Mouse (Mus musculus) kidney, postnatal 0 days (tissue): ENCODE measurements at regions not wholly inside any gene's neighbourhood (a gene's known extent, or its start where the extent isn't known, plus 50 kb on each side); places are given as distances from the start of the nearest gene placed in this dataset.

Source experiments
- ATAC-seq: fragments of 200-750 bp; cut with Nextera tagmentation; replicated peaks from 2 replicates; pipeline ENCODE4 v1.8.0; 2017; ENCODE audit warnings: low read depth, moderate number of reproducible peaks, moderate TSS enrichment, moderate library complexity; ENCODE audit not compliant: low FRiP score
- DNase-seq: peaks from one replicate; pipeline ENCODE4 v3.0.0-alpha.2; 2016; ENCODE audit warnings: low spot score
- H3K27ac ChIP-seq: fragments of 300-500 bp; sonication (generic); 2 replicates; pipeline ENCODE4 v1.5.1; 2014; ENCODE audit warnings: mild to moderate bottlenecking
- H3K27me3 ChIP-seq: fragments of 300-500 bp; sonication (generic); 2 replicates; pipeline ENCODE4 v1.6.1; 2014; ENCODE audit warnings: low read length, mixed read lengths; ENCODE audit not compliant: insufficient read depth
- H3K36me3 ChIP-seq: fragments of 300-500 bp; sonication (generic); 2 replicates; pipeline ENCODE4 v1.6.1; 2014; ENCODE audit warnings: low read length, mixed read lengths; ENCODE audit not compliant: insufficient read depth
- H3K4me1 ChIP-seq: fragments of 300-500 bp; sonication (generic); replicated peaks from 2 replicates; pipeline ENCODE4 v1.6.1; 2014; ENCODE audit warnings: antibody characterized with exemption, low read length, mixed read lengths; ENCODE audit not compliant: insufficient read depth
- H3K4me2 ChIP-seq: fragments of 300-500 bp; sonication (generic); 2 replicates; pipeline ENCODE4 v1.6.1; 2014; ENCODE audit warnings: mild to moderate bottlenecking, low read length, moderate library complexity, mixed read lengths
- H3K4me3 ChIP-seq: fragments of 300-500 bp; sonication (generic); replicated peaks from 2 replicates; pipeline ENCODE4 v1.5.1; 2014; ENCODE audit warnings: low read depth, low read length
- H3K9ac ChIP-seq: fragments of 300-500 bp; sonication (generic); 2 replicates; pipeline ENCODE4 v1.6.1; 2014; ENCODE audit warnings: low read depth, low read length
- H3K9me3 ChIP-seq: fragments of 300-500 bp; sonication (generic); replicated peaks from 2 replicates; pipeline ENCODE4 v1.6.1; 2016; ENCODE audit warnings: low read length, inconsistent platforms, mixed read lengths
- CTCF ChIP-seq: IDR thresholded peaks from 2 replicates; pipeline ENCODE4 v1.5.1; 2016; ENCODE audit warnings: antibody characterized with exemption, low read depth, mild to moderate bottlenecking, moderate library complexity
- WGBS: fragments of 180-500 bp; shearing (Covaris S2); extraction: QIAGEN DNeasy Blood & Tissue Kit; methylation state at CpG from one replicate; pipeline ENCODE4 v1.1.7; 2014; 5-methylcytosine and 5-hydroxymethylcytosine counted together

DNA sequence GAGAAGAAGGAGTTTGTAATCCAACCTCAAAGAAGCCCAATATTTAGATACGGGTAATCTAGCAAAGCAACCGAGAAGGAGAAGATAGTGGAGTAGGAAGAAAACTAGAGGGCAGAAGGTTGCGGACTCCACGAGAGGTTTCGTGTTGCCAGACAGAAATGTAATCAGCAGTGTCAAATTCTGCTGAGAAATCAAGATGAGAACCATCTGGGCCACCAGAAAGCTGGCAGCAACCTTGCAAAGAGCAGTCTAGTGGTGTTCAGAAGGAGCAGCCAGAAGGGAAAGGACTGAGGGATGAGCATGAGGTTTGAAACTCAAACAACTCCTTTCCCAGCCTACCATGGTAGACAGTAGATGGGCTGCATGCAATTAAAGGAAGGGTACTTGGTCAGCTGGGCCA, 134.3 kb downstream of the Rpl10-ps3 start:
- Histone ChIP-seq H3K36me3 (no peaks in the 10 kb centered on the region), H3K4me2 (no peak overlapping the region), H3K9ac (no peak overlapping the region), H3K9me3 (no peaks in the 10 kb centered on the region), H3K27ac (no peak overlapping the region), H3K27me3 (no peaks in the 10 kb centered on the region), H3K4me3 (no peak overlapping the region), H3K4me1 (no peaks in the 10 kb centered on the region)
- no peak for TF ChIP-seq CTCF
- WGBS: 53% methylated on average over 5 of the region's 5 CpGs
- DNase-seq (no peak), ATAC-seq (no peak)

DNA sequence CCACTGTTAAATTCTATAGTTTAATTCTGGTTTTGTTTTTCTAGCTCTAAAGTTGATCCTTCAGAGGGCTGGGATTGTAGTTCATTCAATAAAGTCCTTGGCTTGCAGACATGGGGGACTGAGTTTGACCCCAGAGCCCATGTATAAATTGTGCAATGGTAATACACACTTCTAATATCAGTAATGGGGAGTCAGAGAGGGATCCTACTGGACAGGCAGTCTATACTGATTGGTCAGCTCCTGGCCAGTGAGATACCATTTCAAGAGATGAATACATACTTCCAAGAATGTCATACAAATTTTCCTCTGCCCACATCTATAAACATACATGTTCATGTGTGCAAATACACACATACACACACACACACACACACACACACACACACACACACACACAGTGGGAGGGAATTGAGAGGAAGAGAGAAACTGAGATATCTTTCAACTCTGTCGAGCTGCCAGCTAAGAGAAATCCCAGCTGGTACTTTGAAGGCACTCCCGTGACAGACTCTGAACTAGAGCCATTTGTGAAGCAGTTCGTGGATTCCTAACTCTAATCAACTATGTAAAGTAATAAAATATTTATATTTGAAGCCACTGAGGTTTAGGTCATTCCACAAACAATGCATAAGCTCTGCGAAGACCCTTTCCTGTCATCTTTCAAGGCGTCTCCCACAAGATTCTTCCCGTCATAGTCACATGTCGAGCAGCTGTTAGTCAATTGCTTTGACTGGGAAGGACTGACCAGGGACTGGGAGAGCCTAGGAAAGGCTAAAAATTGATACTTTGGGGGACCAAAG, 145.1 kb downstream of the Rpl10-ps3 start:
- H3K4me2 ChIP-seq: no peak overlapping the region
- peak overlapping the region; percentile 11; the same call in 1 of the 2 replicates for H3K27ac ChIP-seq
- H3K4me1 ChIP-seq: 0 out of 2 replicates have a peak, but pooled peaks cover 4% of the 10 kb centered on the region
- WGBS: 32% methylated on average over 7 of the region's 7 CpGs
- no peak overlapping the region for H3K4me3 ChIP-seq
- TF ChIP-seq CTCF: no peak
- DNase-seq (peak; percentile 81), ATAC-seq (no peak)
- no peaks in the 10 kb centered on the region for H3K9me3 ChIP-seq
- no peaks in the 10 kb centered on the region for H3K36me3 ChIP-seq
- no peaks in the 10 kb centered on the region for H3K27me3 ChIP-seq
- no peak overlapping the region for H3K9ac ChIP-seq

DNA sequence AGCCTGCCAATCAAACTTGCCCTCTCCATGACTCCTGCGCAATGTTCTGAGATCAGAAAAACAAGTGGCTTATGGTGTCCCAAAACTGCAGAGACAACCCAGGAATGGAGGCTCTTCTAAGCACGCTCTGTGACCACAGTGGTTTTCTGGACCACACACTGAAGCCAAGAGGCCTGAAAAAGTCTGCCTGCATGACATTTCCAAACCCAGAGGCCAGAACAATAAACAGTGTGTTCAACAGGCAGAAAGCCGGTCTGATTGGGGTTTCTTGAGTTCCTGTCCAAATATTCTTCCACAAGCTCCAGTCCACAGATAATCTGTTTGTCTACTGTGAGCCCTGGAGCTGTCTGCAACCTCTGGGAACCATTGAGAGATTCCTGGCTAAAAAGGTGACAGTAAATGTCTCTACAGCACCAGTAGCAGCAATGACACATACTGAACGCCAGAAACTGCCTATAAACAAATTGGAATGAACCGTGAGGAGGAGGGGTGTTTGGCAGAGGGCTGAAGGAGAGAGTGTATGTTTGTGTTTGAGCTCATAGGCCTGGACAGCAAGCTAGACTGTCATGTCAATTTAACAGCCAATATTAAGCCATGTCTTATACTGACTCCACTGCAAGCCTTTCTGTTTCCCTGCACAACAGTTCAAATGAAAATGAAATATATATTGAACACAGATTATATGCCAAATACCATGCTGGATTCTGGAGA, 152.2 kb downstream of the Rpl10-ps3 start:
- 42% methylated on average over 5 of the region's 5 CpGs for WGBS
- no peak for TF ChIP-seq CTCF

DNA sequence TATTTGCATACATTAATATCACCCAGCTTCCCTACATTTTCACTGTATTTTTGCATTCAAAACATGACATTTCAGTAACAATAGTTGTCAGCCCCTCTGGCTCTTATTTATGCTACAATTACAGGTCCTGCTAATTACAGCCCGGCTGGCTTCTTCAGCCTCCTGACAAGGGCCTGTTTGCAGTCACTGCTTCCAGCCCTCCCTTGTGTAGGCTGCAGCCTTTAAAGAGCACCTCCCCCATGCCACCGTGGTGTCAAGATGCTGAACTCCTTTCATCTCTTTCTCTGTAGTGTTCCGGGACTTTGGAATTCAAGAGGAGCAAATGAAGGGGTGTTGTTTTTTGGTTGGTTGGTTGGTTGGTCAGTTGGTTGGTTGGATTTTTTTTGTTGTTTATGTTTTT, 153.6 kb downstream of the Rpl10-ps3 start:
- Histone ChIP-seq H3K36me3 (no peaks in the 10 kb centered on the region), H3K9ac (no peak overlapping the region), H3K9me3 (no peaks in the 10 kb centered on the region), H3K4me3 (no peak overlapping the region), H3K4me1 (no peaks in the 10 kb centered on the region), H3K27me3 (no peaks in the 10 kb centered on the region), H3K27ac (no peak overlapping the region), H3K4me2 (no peak overlapping the region)
- 14% methylated on average over 3 of the region's 3 CpGs for WGBS
- DNase-seq: peak; percentile 71
- TF ChIP-seq CTCF: no peak
- 0 out of 2 replicates have a peak, but pooled peaks have one; percentile 40 for ATAC-seq

More for the DNA sequence above, 152.2 kb downstream of the Rpl10-ps3 start:
- Histone ChIP-seq H3K4me3 (no peak overlapping the region), H3K9me3 (no peaks in the 10 kb centered on the region), H3K27ac (peak overlapping the region; percentile 61), H3K9ac (no peak overlapping the region), H3K27me3 (no peaks in the 10 kb centered on the region), H3K4me1 (no peaks in the 10 kb centered on the region), H3K4me2 (no peak overlapping the region), H3K36me3 (no peaks in the 10 kb centered on the region)
- DNase-seq (peak; percentile 45), ATAC-seq (no peak)

DNA sequence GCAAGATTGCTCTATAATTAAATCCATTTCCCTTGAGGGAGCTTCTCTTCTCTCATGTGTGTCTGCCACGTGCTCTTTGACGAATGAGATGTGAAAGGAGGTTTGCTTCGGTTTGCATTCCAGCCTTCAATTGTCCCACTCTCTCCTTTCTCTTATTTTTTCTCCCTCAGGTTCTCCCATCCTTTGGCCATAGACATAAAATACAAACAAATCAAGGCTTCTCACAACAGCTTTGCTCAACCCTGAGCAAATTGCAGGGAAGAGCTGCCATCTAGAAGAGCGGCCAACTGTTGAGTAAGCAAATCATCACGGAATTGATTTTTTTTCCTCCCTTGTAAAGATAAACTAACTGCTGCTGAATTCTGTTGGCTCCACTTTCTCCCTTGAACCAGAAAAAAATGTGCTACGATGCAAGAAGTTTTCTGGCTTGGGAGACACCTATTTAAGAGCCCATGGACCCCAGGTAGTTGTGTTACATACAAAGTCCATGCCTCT, 156.1 kb downstream of the Rpl10-ps3 start:
- 39% methylated on average over 6 of the region's 6 CpGs for WGBS
- ATAC-seq (no peak), DNase-seq (no peak)
- no peaks in the 10 kb centered on the region for H3K27me3 ChIP-seq
- no peak overlapping the region for H3K4me3 ChIP-seq
- H3K4me1 ChIP-seq: no peaks in the 10 kb centered on the region
- no peak overlapping the region for H3K27ac ChIP-seq
- H3K36me3 ChIP-seq: no peaks in the 10 kb centered on the region
- H3K4me2 ChIP-seq: no peak overlapping the region
- no peaks in the 10 kb centered on the region for H3K9me3 ChIP-seq
- no peak overlapping the region for H3K9ac ChIP-seq
- TF ChIP-seq CTCF: no peak

DNA sequence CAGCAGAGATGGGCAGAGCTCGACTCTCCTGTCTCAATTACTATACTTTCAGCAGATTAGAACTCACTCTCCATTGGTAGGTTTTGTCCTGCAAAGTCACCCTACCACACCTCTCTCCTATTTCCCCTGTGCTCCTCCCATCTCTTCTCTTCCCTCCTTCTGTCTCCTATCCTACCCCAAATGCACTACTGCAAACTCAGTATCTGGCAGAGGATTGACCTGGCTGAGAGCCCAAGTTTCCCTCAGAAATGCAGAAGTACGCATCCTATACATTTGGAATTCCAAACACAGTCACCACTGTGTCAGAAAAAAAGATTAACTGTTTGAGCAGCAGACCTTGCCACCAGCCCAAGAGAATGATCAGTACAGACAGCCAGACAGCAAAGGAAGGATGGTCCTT, 163.4 kb downstream of the Rpl10-ps3 start:
- 68% methylated on average over 2 of the region's 2 CpGs for WGBS
- H3K9ac ChIP-seq: no peak overlapping the region
- no peak overlapping the region for H3K4me3 ChIP-seq
- H3K4me1 ChIP-seq: no peaks in the 10 kb centered on the region
- no peak overlapping the region for H3K27ac ChIP-seq
- DNase-seq (no peak), ATAC-seq (no peak)
- no peak for TF ChIP-seq CTCF
- no peaks in the 10 kb centered on the region for H3K36me3 ChIP-seq
- H3K9me3 ChIP-seq: no peaks in the 10 kb centered on the region
- H3K4me2 ChIP-seq: no peak overlapping the region
- no peaks in the 10 kb centered on the region for H3K27me3 ChIP-seq
